Mouse (Mus musculus) adrenal gland, adult 8-10 months (tissue): ENCODE measurements at regions not wholly inside any gene's neighbourhood (a gene's known extent, or its start where the extent isn't known, plus 50 kb on each side); places are given as distances from the start of the nearest gene placed in this dataset.

ENCODE experiments used
- DNase-seq: peaks from one replicate; pipeline ENCODE4 v3.0.0; 2022

DNA sequence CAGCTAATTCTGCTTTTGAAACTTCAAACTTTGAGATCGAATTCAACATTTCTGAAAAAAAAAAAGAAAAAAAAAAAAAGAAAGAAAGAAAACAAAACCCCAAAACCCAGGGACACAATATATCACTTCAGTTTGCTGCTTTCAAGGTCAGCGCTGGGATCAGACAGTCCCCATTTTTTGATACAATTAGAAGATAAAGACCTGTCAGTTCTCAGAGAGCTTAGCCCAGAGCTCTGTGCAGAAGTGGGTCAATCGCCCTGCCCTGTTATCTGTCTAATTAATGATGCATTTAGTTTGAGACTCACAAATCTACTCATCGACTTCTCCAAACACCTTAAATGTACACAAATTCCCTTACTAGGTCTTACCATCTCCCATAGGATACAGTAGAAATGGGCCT, 249.2 kb downstream of the Ptprc start:
- no peak for DNase-seq

- DNase-seq: no peak
Measured at GRCm38 (mm10) chr1:137924156-137924555, 251.4 kb downstream of the Ptprc start.

DNA sequence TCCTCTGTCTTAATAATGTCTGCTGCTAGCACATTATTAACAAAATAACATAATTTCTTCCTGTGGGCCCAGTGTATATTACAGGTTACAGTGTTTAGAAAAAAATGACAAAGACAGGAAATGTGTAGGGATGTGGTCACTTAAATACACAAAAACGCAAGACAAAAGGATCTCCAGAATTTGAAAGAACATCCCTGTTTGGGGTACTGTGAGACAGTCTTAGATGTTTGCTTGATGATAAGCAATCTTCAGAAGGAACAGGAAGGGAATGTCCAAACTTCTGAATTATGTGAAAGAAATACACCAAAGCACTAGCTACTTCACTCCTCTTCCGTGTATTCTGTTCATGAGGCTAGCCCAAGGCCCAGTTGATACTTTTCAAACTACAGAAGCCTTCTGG, 251.8 kb downstream of the Ptprc start:
- DNase-seq: no peak

- DNase-seq: no peak
Measured at GRCm38 (mm10) chr1:137922769-137923168, 252.7 kb downstream of the Ptprc start.

DNA sequence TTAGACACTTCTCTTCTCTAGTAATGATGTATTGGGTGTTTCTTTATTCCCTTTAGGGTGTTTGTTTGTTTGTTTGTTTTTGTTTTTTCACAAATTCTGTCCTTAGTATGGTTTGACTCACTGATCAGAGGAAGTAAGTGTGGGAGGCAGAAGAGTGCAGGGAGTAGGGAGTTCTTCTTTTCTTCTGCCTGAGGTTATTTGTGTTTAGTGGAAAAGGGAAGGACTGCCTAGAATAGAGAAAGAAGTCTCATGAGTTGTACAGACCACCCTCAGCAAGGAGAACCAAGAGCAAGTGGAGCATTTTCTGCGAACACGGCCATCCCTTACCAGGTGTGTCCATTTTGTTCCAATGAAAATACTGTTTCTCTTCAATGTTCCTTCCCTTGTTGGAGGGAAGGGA, 253.9 kb downstream of the Ptprc start:
- no peak for DNase-seq

- no peak for DNase-seq
Measured at GRCm38 (mm10) chr1:137919739-137920563, 255.6 kb downstream of the Ptprc start.

- no peak for DNase-seq
Measured at GRCm38 (mm10) chr1:137917449-137917848, 258.1 kb downstream of the Ptprc start.

DNA sequence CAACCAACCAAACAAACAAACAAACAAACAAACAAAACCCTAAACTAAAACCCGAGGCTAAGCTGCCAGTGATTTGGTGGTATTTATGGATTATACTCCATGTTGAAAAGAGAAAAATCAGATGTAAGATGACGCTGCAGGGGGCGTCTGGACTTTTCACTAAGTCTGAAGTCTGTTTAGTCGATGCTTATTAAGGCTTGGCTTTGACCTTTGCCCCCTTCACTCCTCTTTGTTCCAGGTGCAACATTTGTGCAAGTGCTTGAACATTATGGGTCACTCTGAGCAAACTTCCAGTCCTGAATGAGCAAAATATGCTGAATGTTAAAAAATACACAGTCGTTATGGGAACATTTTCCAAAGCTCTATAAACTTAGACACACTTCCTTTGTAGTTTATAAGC, 268.6 kb downstream of the Ptprc start:
- no peak for DNase-seq

DNA sequence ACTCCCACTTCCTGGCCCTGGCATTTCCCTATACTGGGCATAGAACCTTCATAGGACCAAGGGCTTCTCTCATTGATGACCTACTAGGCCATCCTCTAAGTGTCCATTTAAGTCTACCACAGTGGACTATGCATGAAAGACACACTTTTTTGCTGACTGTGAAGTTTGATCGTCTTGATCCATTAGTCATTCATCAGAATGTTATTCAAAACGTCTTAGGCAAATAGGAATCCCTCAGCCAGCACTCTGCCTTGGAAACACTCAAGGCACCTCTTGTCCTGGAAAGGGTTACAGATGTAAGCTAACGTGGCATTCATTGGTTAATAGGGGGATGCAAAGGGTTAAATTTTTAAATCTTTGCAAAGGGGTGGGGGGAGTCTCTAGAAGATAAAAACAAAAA, 269.0 kb downstream of the Ptprc start:
- DNase-seq: no peak

- DNase-seq: no peak
Measured at GRCm38 (mm10) chr1:137905566-137905965, 269.9 kb downstream of the Ptprc start.

GRCm38 (mm10) chr1:137903351-137903750, 272.2 kb downstream of the Ptprc start:
- DNase-seq: no peak

- no peak for DNase-seq
Measured at GRCm38 (mm10) chr1:137902859-137903258, 272.6 kb downstream of the Ptprc start.

- no peak for DNase-seq
Measured at GRCm38 (mm10) chr1:137901996-137902395, 273.5 kb downstream of the Ptprc start.

DNA sequence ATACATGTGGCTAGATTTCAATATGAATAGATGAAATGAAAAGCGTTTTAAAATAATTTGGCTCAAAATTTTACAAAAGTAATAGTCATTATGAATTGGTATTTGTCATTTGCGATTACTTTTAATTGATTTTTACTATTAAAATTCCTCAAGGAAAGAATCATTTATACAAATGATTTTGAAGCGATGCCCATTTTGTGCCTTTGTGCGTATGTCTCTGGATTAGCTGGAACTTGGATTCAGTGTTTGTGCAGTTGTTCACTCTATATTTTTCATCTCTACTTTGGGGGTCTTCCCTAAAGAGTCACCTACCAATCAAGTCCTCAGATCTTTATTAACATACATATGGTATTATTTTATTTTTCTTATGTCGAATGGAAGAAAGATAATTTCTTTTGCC, 274.3 kb downstream of the Ptprc start:
- DNase-seq: no peak

DNA sequence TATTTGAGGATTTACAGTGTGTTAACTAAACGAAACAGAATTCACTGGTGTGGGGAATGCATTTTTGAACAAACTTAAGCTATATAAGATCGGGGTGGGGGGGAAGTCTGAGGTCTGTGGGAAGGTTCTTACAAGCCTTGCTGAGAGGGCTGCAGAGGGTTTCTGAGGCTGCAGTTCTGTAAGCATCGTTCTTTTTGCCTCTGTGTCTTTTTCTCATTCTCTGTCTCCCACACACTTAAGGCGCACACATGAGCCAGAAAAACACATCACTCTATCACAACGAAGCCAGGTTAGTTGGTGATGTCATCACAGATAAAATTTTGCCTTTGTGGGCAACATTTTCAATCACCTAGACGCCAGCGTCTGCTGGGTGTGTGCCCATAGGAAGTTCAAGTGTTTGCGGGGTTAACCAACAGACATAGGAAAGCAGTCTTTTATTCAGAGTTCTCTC, 274.9 kb downstream of the Ptprc start:
- DNase-seq: no peak

GRCm38 (mm10) chr1:137899916-137900601, 275.4 kb downstream of the Ptprc start:
- DNase-seq: no peak

DNA sequence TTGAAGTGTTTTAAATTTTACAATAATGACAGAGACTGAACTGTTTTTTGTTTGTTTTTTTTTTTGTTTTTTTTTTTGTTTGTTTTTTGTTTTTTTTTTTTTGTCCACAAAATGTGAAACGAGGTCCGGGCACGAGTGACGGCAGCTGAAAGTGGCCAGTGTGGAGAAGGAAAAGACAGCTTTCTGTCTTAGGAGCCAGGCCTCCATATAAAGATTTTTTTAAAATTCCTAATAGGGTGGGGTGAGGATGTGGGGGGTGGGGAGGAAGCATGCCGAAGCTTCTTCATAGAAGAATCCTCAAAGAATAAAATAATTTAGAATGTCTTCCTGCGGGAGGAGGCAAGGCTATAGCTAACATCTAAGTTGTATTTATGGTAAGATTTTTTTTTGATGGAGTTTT, 276.2 kb downstream of the Ptprc start:
- no peak for DNase-seq

- DNase-seq: no peak
Measured at GRCm38 (mm10) chr1:137898891-137899290, 276.6 kb downstream of the Ptprc start.

- DNase-seq: peak; percentile 45
Measured at GRCm38 (mm10) chr1:137898397-137898796, 277.1 kb downstream of the Ptprc start.

GRCm38 (mm10) chr1:137881656-137882055, 293.9 kb downstream of the Ptprc start:
- DNase-seq: no peak

- DNase-seq: no peak
Measured at GRCm38 (mm10) chr1:137874361-137874760, 301.1 kb downstream of the Ptprc start.

GRCm38 (mm10) chr1:137873628-137874027, 301.9 kb downstream of the Ptprc start:
- no peak for DNase-seq

DNA sequence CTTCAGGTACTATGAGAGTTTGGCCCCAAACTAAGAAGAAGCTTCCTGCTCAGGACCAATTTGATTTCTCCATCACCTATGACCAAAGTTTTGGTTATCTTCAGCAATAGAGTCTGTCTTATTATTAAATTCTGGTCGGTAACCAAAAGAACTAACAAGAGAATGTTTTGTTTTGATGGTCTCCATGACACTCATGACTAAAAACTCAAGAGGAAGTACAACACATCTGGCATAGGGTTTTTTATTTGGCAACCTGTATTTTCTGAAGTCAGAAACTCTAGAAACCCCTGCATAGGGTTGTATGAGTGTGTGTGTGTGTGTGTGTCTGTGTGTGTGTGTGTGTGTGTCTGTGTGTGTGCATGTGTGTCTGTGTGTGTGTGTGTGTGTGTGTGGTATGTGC, 310.5 kb downstream of the Ptprc start:
- DNase-seq: no peak

DNA sequence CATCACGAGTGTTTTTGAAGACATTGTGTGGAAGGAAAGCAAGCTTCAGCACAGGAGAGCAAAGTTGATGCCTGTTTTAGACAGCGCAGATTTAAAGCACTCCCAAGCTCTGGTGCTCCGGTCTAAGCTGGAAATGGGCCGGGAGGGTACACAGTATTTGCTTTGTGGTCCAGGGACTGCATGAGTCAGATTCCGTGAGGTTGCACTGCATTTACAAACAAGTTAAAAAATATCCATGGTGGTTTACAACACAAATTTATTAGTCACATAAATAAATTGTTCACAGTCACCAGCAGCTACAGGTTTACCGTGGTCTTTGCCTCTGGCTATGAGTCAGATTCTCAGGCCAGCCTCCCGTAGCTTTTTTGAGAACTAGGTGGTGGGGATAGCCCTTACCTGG, 312.0 kb downstream of the Ptprc start:
- DNase-seq: no peak
